Mouse (Mus musculus) embryonic facial prominence, embryonic 15.5 days (tissue): ENCODE results near the gene Mesp1. TPM values are rescaled to one million over a fixed set of nuclear protein-coding genes. Genes with fewer than 3 reads are reported as not detected.
A peak's percentile ranks its signal among the peaks of the same experiment; 100 is the strongest.

Experiments used
- ATAC-seq: fragments of 200-750 bp; cut with Nextera tagmentation; 2 replicates; pipeline ENCODE4 v1.8.0; 2017; ENCODE audit warnings: low read depth, moderate TSS enrichment; ENCODE audit not compliant: insufficient number of reproducible peaks, low FRiP score, low TSS enrichment
- H3K27ac ChIP-seq: fragments of 300-500 bp; sonication (generic); replicated peaks from 2 replicates; pipeline ENCODE4 v1.5.1; 2015; ENCODE audit warnings: mild to moderate bottlenecking, inconsistent platforms
- H3K27me3 ChIP-seq: fragments of 300-500 bp; sonication (generic); 2 replicates; pipeline ENCODE4 v1.6.1; 2015; ENCODE audit warnings: inconsistent platforms
- H3K36me3 ChIP-seq: fragments of 300-500 bp; sonication (generic); 2 replicates; pipeline ENCODE4 v1.6.1; 2015; ENCODE audit warnings: mild to moderate bottlenecking, inconsistent platforms
- H3K4me1 ChIP-seq: fragments of 300-500 bp; sonication (generic); 2 replicates; pipeline ENCODE4 v1.6.1; 2015; ENCODE audit warnings: inconsistent platforms
- H3K4me2 ChIP-seq: fragments of 300-500 bp; sonication (generic); replicated peaks from 2 replicates; pipeline ENCODE4 v1.6.1; 2015; ENCODE audit warnings: mild to moderate bottlenecking, inconsistent platforms
- H3K4me3 ChIP-seq: fragments of 300-500 bp; sonication (generic); replicated peaks from 2 replicates; pipeline ENCODE4 v1.5.1; 2015; ENCODE audit warnings: mild to moderate bottlenecking, inconsistent platforms
- H3K9ac ChIP-seq: fragments of 300-500 bp; sonication (generic); 2 replicates; pipeline ENCODE4 v1.6.1; 2015; ENCODE audit warnings: inconsistent platforms
- H3K9me3 ChIP-seq: fragments of 300-500 bp; sonication (generic); replicated peaks from 2 replicates; pipeline ENCODE4 v1.6.1; 2016; ENCODE audit warnings: inconsistent platforms
- WGBS: fragments of 180-500 bp; shearing (Covaris S2); methylation state at CpG from one replicate; pipeline ENCODE4 v1.1.7; 2015; 5-methylcytosine and 5-hydroxymethylcytosine counted together
- polyA plus RNA-seq: library from polyadenylated mRNA; unstranded; fragments of >200 nt; fragmentation: Nextera tagmentation; extraction: Ambion mirVana; gene quantifications from 2 replicates; pipeline ENCODE4 v1.2.1, GENCODE M21; 2015

The Mesp1 gene
- polyA plus RNA-seq, 1 experiment from 2014 or later: 0.12 TPM

DNA sequence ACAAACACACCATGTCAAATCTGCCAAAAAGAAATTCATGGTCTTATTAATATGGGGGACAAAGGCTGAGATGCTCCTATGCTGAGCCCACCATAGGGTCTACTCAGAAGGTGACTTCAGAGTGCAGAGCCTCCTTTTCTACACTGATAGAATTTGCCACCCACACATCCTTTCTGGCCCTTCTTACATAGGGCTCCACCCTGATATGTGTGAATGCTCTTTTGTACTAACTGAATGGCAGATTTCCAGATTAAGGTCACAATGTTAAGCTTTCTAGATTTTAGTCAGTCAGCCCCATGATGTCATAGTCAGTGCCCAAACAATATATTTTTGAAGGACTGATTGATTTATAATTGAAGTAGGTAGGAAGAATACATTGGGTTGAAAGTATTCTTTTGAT, 33.8 kb downstream of the Mesp1 start:
- Histone ChIP-seq H3K9ac (no peak overlapping the region), H3K4me2 (no peak overlapping the region), H3K4me1 (no peaks in the 10 kb centered on the region), H3K9me3 (no peaks in the 10 kb centered on the region), H3K27me3 (no peaks in the 10 kb centered on the region), H3K4me3 (no peak overlapping the region), H3K27ac (no peak overlapping the region), H3K36me3 (no peaks in the 10 kb centered on the region)
- no peak for ATAC-seq

DNA sequence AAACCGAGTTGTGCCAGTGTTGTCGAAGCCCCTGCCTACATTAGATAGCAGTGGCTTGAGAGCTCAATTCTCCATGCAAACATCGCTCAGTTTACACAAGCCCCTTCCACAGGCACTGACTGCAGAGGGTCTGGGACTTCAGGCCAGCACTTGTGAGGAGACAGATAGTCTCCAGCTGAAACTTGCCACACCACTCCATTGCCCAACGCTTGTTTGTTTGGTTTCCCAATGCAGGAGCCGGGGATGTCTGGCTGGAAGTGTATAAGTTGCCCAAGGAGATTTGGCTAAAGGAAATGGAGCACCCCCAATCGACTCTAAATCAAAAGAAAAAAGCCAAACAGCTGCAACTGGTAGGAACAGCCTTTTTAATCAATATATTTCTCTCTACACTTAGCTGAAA, 35.4 kb downstream of the Mesp1 start:
- ATAC-seq: no peak
- Histone ChIP-seq H3K4me2 (no peak overlapping the region), H3K9ac (no peak overlapping the region), H3K36me3 (no peaks in the 10 kb centered on the region), H3K27me3 (no peaks in the 10 kb centered on the region), H3K27ac (no peak overlapping the region), H3K9me3 (no peaks in the 10 kb centered on the region), H3K4me3 (no peak overlapping the region), H3K4me1 (no peaks in the 10 kb centered on the region)
- 70% methylated on average over 6 of the region's 6 CpGs for WGBS

- no peaks in the 10 kb centered on the region for H3K4me1 ChIP-seq
- ATAC-seq: no peak
- H3K27me3 ChIP-seq: no peaks in the 10 kb centered on the region
- 45% methylated on average over 2 of the region's 2 CpGs for WGBS
- H3K4me2 ChIP-seq: no peak overlapping the region
- H3K9ac ChIP-seq: no peak overlapping the region
- H3K9me3 ChIP-seq: no peaks in the 10 kb centered on the region
- no peak overlapping the region for H3K4me3 ChIP-seq
- no peaks in the 10 kb centered on the region for H3K36me3 ChIP-seq
- H3K27ac ChIP-seq: no peak overlapping the region
Measured at GRCm38 (mm10) chr7:79756334-79756733, 37.3 kb downstream of the Mesp1 start.

- Histone ChIP-seq H3K4me2 (no peak overlapping the region), H3K27ac (no peak overlapping the region), H3K36me3 (no peaks in the 10 kb centered on the region), H3K4me3 (no peak overlapping the region), H3K4me1 (no peaks in the 10 kb centered on the region), H3K9ac (no peak overlapping the region), H3K27me3 (no peaks in the 10 kb centered on the region), H3K9me3 (no peaks in the 10 kb centered on the region)
- ATAC-seq: no peak
- WGBS: 79% methylated on average over 6 of the region's 6 CpGs
Measured at GRCm38 (mm10) chr7:79749511-79749910, 44.1 kb downstream of the Mesp1 start.

DNA sequence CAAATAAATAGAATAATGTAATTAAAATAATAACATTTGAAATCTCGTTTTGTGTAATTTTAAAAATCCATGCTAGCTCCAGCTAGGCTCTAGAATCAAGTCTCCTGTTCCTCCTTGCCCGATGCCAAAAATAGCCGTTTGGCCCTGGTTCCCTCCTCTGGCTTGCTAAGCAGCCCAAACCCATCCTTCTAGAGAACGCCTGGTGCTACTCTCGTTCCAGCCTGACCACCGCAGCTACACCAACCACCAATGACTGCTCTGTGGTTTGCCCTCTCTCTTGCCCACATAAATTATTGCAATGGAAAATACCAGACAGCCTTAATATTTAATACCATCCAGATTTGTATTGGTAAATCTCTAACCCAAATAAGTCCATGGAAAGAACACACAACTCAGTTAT, 45.9 kb downstream of the Mesp1 start:
- WGBS: 63% methylated on average over 6 of the region's 6 CpGs
- Histone ChIP-seq H3K36me3 (no peaks in the 10 kb centered on the region), H3K27ac (no peak overlapping the region), H3K4me2 (no peak overlapping the region), H3K27me3 (no peaks in the 10 kb centered on the region), H3K4me1 (peaks cover 7% of the 10 kb centered on the region), H3K9me3 (no peaks in the 10 kb centered on the region), H3K9ac (no peak overlapping the region), H3K4me3 (no peak overlapping the region)
- ATAC-seq: no peak

GRCm38 (mm10) chr7:79744585-79744984, 49.0 kb downstream of the Mesp1 start:
- Histone ChIP-seq H3K9me3 (no peaks in the 10 kb centered on the region), H3K4me1 (peaks cover 7% of the 10 kb centered on the region), H3K4me2 (no peak overlapping the region), H3K27ac (no peak overlapping the region), H3K4me3 (no peak overlapping the region), H3K9ac (no peak overlapping the region), H3K36me3 (no peaks in the 10 kb centered on the region), H3K27me3 (no peaks in the 10 kb centered on the region)
- ATAC-seq: no peak
- 78% methylated on average over 5 of the region's 5 CpGs for WGBS

DNA sequence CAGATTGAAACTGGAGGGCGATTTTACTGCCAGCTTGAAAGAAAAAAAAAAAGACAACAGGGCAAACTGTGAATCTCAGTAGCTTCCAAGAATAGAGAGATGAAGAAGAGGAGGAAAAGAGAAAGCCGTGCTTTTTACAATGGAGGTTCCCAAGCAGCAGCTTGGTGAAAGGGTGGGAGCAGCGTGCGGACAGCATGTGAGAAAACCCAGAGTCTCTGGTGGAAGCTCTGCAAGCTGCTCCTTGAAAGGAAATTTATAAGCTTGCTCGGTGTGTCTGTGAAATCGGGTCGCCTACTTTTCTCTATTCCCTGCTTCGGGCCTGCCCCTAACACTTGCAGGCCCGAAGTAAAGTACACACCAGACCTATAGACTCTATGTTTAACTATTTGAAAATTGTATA, 49.5 kb downstream of the Mesp1 start:
- Histone ChIP-seq H3K4me2 (no peak overlapping the region), H3K9me3 (no peaks in the 10 kb centered on the region), H3K4me3 (no peak overlapping the region), H3K27ac (no peak overlapping the region), H3K4me1 (peaks cover 7% of the 10 kb centered on the region), H3K27me3 (no peaks in the 10 kb centered on the region), H3K9ac (no peak overlapping the region), H3K36me3 (no peaks in the 10 kb centered on the region)
- 89% methylated on average over 9 of the region's 9 CpGs for WGBS
- no peak for ATAC-seq

GRCm38 (mm10) chr7:79742659-79743536, 50.7 kb downstream of the Mesp1 start, which contains the start of the genes Pex11a and Wdr93:
Gene Pex11a (minus strand): TSS chr7:79743131.
Gene Wdr93 (plus strand): TSS chr7:79743163.
- peak within 1 kb of the TSS; percentile 79 for H3K4me3 ChIP-seq
- H3K36me3 ChIP-seq: no peaks in the 10 kb centered on the region
- no peaks in the 10 kb centered on the region for H3K27me3 ChIP-seq
- H3K9me3 ChIP-seq: no peaks in the 10 kb centered on the region
- WGBS: 2% methylated on average over 46 of the region's 46 CpGs
- H3K27ac ChIP-seq: no peak within 1 kb of the TSS
- peak; percentile 84 for ATAC-seq
- H3K9ac ChIP-seq: peak within 1 kb of the TSS; percentile 57
- peak within 1 kb of the TSS; percentile 94 for H3K4me2 ChIP-seq
- peaks cover 7% of the 10 kb centered on the region for H3K4me1 ChIP-seq

GRCm38 (mm10) chr7:79742277-79742658, 51.3 kb downstream of the Mesp1 start:
- WGBS: 17% methylated on average over 11 of the region's 11 CpGs
- Histone ChIP-seq H3K4me3 (peak overlapping the region; percentile 79), H3K9ac (peak overlapping the region; percentile 57), H3K9me3 (no peaks in the 10 kb centered on the region), H3K27me3 (no peaks in the 10 kb centered on the region), H3K27ac (no peak overlapping the region), H3K36me3 (peaks cover 4% of the 10 kb centered on the region; the same call in 1 of the 2 replicates), H3K4me2 (peak overlapping the region; percentile 94), H3K4me1 (peaks cover 7% of the 10 kb centered on the region)
- ATAC-seq: no peak

Other genes with a start within 250 kb of the Mesp1 start
- 0.35 TPM in 1 of 2 replicates, not detected in the other for gene Rhcg, start 176.1 kb downstream of the Mesp1 start, polyA plus RNA-seq
- gene Ticrr, start 133.6 kb downstream of the Mesp1 start, polyA plus RNA-seq: 8.3 and 8.9 TPM in 2 replicates
- gene Kif7, start 78.1 kb downstream of the Mesp1 start, polyA plus RNA-seq: 6.2 and 7.6 TPM in 2 replicates
- gene Plin1, start 60.9 kb downstream of the Mesp1 start, polyA plus RNA-seq: 0.05 TPM in 1 of 2 replicates, not detected in the other
- 12.8 and 13.0 TPM in 2 replicates for gene Pex11a, start 50.7 kb downstream of the Mesp1 start, polyA plus RNA-seq
- 1.4 and 3.1 TPM in 2 replicates for gene Wdr93, start 50.6 kb downstream of the Mesp1 start, polyA plus RNA-seq
- gene Mesp2, start 16.9 kb upstream of the Mesp1 start, polyA plus RNA-seq: 0.55 and 0.67 TPM in 2 replicates
- gene Anpep, start 67.3 kb upstream of the Mesp1 start, polyA plus RNA-seq: 24.9 and 31.1 TPM in 2 replicates
- 23.9 and 30.4 TPM in 2 replicates for gene Ap3s2, start 126.9 kb upstream of the Mesp1 start, polyA plus RNA-seq
- 27.2 and 27.5 TPM in 2 replicates for gene Arpin, start 141.6 kb upstream of the Mesp1 start, polyA plus RNA-seq
- 22.0 and 22.9 TPM in 2 replicates for gene Zfp710, start 231.0 kb upstream of the Mesp1 start, polyA plus RNA-seq